Mouse (Mus musculus) kidney, postnatal 36 days (tissue): ENCODE measurements around the gene Naa35.

Experiments
- DNase-seq, 2 experiments: peaks; one replicate each; pipeline ENCODE4 v3.0.0; 2021 to 2022; ENCODE audit warnings: mixed read lengths in 2 of 2

The Naa35 gene

GRCm38 (mm10) chr13:59639368-59640177 is 54.5 kb downstream of the Naa35 start:
- DNase-seq, result no peak

DNA sequence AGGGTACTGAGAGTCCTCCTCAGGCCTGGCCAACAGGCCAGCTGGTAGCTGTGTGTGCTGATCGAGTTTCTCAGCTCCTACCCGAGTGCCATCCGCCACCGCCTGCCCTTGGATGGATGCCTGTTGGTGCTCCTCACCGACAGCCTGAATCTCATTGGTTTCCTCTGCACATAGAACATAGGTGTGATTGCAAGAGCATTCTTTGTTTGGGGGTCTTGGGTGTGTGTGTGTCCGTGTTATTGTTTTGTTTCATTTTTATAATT is 55.0 kb downstream of the Naa35 start:
- no peak for DNase-seq

GRCm38 (mm10) chr13:59642818-59643217 is 57.8 kb downstream of the Naa35 start:
- DNase-seq, result no peak

- DNase-seq, result no peak
These were observed 60.4 kb downstream of the Naa35 start for GRCm38 (mm10) chr13:59645491-59645890.

GRCm38 (mm10) chr13:59646674-59647244 is 61.7 kb downstream of the Naa35 start:
- DNase-seq, result peak; percentile 50 to 51

DNA sequence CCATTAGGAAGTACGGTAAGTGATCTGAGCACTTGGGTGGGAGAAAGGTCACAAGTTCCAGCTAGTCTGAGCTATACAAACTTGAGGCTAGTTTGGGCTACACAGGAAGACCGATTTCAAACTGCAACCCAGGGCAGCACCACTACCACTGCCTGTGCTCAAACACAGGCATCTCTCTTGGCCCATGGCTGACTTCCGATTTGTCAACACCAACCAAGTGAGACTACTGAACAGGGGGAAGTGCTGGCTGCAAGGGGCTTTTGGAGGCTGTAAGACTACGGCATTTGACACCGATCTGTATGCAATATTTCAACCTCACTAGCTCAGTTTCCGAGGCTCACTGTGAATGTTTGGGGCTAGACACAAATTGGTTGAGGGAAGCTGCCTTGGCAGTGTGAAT is 62.4 kb downstream of the Naa35 start:
- no peak for DNase-seq

DNA sequence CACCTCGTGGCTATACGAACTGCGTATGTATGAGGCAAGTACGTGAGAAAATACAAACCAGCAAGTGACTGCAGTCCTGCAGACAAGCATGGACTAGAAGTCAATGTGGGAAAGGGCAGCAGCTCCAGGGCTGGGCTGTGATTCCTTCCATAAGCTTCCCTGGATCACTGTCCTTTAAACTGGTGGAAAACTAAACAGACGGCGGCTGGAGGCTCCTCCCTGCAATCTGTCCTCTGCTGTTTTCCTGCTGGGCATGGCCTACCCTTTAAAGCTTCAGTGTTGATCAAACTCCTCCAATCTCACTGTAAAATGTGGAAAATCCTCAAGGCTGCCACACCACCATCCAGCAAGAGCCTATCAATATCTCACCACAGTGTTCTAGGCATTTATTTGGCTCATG is 63.5 kb downstream of the Naa35 start:
- DNase-seq, result no peak

DNA sequence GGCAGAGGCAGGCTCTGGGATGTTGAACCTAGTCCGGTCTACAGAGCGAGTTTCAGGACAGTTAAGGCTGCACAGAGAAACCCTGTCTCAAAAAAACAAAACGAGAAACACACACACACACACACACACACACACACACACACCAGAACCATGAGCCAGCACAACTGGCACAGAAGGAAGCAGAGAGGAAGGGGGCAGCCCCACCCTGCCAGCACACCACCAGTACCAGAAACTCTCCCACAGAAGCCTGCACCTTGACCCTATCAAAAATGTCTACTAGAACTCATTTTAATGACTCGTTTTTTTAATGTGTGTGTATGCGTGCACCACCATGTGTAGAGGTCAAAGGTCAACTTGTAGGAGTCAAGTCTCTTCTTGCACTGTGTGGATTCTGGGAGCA is 64.7 kb downstream of the Naa35 start:
- DNase-seq, result no peak

DNA sequence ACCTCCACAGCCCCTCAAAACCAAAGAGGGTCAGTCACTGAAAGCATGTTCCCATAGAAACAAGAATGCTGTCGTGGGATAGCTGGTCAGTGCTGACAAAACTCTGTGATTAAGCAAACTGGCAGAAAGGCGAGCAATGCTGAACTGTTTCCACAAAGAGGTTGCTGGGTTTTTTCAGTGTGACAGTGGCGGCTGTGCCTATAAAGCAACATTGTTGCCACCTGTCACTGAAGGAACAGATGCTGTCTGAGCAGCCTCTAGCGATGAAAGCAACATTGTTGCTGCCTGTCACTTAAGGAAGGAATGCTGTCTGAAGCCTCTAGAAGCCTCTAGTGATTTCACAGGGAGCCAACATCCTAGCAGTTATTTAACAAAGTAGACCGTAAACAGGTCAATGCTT is 67.6 kb downstream of the Naa35 start:
- DNase-seq, result no peak

DNA sequence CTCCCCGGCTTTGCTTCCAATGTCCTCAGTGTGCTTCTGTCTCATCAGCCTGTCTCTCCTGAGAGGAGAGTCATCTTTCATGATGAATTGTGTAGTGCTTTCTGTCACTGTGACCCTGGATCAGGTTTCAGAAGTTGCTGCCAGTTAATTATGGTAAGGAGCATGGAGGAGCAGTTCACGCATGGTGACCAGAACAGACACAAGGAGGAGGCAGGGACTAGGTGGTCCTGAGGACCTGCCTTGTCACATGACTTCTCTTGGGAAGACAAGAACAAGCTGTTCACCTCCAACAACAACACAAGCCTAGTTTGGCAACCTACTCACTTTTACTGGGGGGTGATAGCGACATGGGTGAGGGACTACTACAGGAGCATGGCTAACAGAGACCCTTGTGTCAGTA is 68.1 kb downstream of the Naa35 start:
- DNase-seq, result no peak

DNA sequence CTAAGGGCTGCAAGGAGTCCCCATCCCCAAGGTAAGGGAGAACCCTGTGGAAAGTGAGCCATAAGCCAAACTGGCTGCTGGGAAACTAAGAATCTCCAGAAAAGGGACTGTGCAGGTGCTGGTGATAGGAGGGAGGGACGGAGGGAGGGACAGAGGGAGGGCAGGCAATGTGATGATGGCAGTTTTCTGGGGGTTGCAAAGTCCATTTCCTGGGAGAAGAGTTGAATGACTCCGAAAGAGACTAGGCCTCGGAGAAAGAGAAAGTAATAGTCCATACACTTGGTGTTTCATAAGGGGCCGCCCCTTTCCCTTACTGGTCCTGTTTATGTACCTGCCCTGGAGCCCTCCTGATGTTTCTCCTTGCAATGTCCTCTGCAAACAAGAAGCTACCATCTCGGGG is 69.4 kb downstream of the Naa35 start:
- no peak for DNase-seq

DNA sequence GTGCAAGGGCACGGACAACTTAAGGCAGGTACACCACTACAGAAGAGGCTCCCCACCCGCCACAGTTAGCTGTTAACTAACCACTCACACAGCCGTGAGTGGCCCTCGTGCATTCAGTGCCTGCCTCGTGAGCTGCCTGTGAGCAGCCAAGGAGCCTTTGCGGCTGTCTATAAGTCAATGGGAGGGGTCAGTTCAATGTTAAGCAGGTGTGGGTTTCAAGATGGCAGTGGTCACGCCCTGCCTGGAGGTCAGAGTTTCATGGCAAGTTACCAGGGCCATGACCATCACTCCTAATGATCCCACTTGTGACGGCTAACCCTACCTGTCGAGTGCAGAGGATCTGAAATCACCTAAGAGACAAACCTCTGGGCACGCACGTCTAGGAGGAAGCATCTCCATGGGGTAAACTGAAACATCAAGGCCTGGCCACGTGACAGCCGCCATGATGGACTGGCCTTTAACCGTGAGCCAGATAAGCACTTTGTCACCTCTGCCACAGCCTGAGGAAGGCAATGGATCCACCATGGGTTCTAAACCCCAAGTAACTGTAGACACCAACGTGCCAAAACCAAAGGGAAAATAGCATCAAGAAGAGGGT is 70.8 kb downstream of the Naa35 start:
- DNase-seq, result no peak

DNA sequence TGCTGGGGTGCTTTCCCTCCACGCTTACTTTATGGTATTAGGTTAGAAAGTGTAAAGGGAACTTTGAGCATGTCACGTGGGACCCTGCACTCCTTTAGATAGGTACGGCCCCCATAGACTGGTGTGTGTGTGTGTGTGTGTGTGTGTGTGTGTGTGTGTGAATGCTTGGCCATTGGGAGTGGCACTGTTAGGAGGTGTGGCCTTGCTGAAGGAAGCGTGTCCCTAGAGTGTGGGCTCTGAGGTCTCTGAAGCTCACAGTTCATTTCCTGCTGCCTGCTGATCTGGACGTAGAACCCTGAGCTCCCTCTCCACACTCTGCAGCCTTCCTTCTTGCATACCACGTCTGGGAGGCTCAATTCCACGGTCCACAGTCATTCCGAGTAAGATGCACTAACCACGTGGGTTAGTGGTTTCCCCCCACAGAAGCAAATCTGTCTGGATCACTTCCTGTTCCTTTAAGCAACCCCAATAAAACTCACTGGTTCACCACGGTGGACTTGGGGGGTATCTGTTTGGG is 71.3 kb downstream of the Naa35 start:
- DNase-seq, result peak in 1 of 2 experiments; percentile 19

DNA sequence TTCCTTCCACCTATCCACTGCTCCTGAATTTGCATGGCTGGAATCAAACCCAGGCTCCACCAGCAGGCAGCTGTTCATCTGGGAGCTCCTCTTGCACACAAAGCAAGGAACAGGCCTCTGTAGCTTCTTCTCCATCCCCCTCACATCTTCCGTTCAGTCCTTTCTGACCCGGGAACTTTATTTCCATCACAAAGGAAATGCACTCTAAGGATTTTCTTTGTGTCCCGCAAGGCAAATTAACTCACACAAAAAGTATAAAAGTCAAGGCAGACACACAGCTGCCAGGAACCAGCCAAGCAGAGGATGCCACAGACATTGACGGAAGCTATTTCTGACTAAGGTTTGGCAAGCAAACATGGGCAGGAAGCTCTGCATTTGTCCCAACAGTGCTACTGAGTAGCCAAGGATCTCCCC is 71.9 kb downstream of the Naa35 start:
- DNase-seq, result peak; percentile 37 to 66

- DNase-seq, result no peak
These were observed 72.7 kb downstream of the Naa35 start for GRCm38 (mm10) chr13:59657781-59658180.

DNA sequence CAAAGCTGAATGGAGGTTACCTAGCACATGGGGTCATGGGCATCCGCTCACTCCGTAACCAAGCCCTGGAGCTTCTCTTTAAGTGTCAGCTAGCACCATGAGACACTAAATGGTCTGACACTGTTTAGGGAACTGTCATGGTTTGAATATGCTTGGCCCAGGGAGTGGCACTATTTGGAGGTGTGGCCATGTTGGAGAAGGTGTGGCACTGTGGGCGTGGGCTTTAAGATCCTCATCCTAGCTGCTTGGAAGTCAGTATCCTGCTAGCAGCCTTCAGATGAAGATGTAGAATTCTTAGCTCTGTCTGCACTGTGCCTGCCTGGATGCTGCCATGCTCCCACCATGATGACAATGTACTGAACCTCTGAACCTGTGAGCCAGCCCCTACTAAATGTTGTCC is 75.3 kb downstream of the Naa35 start:
- no peak for DNase-seq

GRCm38 (mm10) chr13:59661387-59661786 is 76.3 kb downstream of the Naa35 start:
- no peak for DNase-seq

- no peak for DNase-seq
These were observed 76.9 kb downstream of the Naa35 start for GRCm38 (mm10) chr13:59661966-59662365.

DNA sequence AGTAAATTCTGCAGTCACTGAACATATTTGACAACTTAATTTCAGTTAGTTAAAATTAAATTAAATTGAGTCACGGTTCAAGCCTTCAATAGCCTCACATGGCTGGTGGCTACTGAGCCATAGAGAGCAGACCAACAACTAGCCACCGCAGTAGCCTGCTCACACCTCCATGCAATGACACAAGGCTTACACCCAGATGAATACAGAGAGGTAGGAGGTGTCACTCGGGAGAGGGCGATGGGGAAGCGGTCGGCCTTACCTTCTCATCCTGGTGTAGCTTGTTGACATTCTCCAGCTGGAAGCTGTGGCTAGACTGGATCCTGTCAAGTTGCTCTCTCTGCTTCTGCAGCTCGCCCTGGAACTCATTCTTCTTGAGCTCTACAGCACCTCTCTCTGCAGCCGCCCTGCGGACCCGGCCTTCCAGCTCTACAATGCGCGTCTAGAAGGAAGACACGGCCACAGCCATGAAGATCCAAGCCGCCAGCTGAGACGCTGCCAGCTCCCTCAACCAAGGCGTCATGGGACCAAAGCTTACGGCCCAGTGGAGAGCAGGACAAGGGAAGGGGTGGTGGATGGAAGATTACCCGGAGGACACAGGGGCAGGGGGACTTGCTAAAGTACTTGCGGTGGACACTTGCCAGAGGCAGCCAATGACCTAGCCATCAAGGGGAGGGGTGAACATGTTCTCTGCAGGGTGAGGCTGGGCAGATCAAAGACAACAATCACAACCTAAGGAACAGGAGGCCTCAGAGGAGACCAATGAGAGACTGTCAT is 79.1 kb downstream of the Naa35 start:
- peak; percentile 59 to 67 for DNase-seq

DNA sequence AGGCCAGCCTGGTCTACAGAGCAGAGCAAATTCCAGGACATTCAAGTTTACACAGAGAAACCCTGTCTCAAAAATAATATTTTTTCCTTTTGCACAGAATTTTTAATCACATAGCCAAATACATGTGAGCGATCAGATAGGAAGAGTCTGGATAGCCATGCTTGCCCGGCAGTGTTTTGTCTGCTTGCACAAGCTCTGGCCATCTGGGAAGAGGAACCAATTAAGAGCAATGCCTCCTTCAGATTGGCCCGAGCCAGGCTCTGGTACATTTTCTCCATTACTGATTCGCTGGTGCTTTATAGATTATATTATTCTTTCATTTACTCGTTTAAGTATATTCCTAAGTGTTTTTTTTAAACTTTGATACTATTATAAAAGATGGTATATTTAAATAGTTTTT is 82.7 kb downstream of the Naa35 start:
- no peak for DNase-seq

DNA sequence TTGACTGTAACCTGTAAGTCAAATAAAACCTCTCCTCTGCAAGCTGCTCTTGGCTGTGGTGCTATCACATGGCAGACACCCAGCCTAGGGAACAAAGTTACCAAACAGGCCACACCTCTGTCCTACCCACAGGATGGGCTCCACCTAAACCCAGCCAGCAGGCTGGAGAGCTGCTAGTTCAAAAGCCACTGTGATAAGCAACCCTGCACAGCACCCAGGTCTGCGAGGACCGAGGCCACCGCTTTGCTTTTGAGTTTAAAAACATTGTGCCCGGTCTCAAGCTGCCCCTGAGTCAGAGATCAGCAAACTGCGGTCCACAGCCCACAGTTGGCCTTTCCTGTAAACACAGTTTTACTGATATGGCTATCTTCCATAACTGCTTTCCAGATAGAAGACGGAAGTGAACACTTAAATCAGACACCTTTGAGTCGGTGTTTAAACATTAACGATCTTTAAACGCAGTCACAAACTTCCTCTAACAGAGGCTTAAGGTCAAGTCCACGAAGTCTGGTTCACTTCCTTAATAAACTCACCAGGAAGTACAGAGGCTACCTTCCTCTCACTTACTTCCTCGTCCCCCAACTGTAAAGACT is 83.5 kb downstream of the Naa35 start:
- peak; percentile 42 to 53 for DNase-seq

DNA sequence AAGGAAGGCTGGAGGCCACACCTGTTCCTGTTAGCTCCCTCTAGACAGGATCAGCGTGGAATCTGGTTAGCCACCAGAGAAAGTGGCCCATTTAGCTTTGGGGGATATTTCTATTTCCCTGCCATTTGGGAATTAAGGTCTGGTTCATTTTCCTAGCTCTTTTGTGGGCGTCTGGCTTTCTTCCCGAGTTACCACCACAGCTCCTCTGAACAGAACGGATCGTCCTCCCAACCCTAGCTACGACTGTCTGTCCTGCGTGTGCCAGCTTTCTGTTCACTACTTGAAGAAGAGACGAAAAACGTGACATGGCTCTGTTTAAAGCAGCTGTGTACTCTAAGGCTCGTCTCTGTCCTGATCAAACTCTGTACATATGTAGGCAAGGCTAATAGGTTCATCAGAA is 84.9 kb downstream of the Naa35 start:
- DNase-seq, result no peak

- DNase-seq, result no peak
These were observed 86.5 kb downstream of the Naa35 start for GRCm38 (mm10) chr13:59671521-59671920.
